Mouse (Mus musculus): ENCODE measurements at regions not wholly inside any gene's neighbourhood (a gene's known extent, or its start where the extent isn't known, plus 50 kb on each side); places are given as distances from the start of the nearest gene placed in this dataset.

- no peak for DNase-seq (ENCODE audit: low spot score)
These were observed 72.5 kb upstream of the Trpm3 start for GRCm38 (mm10) chr19:22066302-22066701.

GRCm38 (mm10) chr19:22070246-22071030 lies 68.4 kb upstream of the Trpm3 start:
- DNase-seq (ENCODE audit: low spot score): no peak

- DNase-seq (ENCODE audit: low spot score): no peak
These were observed 67.1 kb upstream of the Trpm3 start for GRCm38 (mm10) chr19:22071701-22072100.

GRCm38 (mm10) chr19:22074042-22074441 lies 64.8 kb upstream of the Trpm3 start:
- DNase-seq (ENCODE audit: low spot score): no peak

GRCm38 (mm10) chr19:22081448-22081847 lies 57.4 kb upstream of the Trpm3 start:
- no peak for DNase-seq (ENCODE audit: low spot score)
